Mouse (Mus musculus) liver, embryonic 13.5 days (tissue): ENCODE measurements at regions not wholly inside any gene's neighbourhood (a gene's known extent, or its start where the extent isn't known, plus 50 kb on each side); places are given as distances from the start of the nearest gene placed in this dataset.

Experiments used
- ATAC-seq: fragments of 200-750 bp; cut with Nextera tagmentation; 2 replicates; pipeline ENCODE4 v1.8.0; 2017; ENCODE audit warnings: low read depth, mild to moderate bottlenecking, moderate number of reproducible peaks, moderate library complexity
- DNase-seq: peaks from one replicate; pipeline ENCODE4 v3.0.0; 2022
- H3K27ac ChIP-seq: fragments of 300-500 bp; sonication (generic); 2 replicates; pipeline ENCODE4 v1.5.1; 2015; ENCODE audit warnings: moderate library complexity, mild to moderate bottlenecking, inconsistent platforms
- H3K27me3 ChIP-seq: fragments of 300-500 bp; sonication (generic); 2 replicates; pipeline ENCODE4 v1.6.1; 2015; ENCODE audit warnings: mild to moderate bottlenecking, inconsistent platforms
- H3K36me3 ChIP-seq: fragments of 300-500 bp; sonication (generic); 2 replicates; pipeline ENCODE4 v1.6.1; 2015; ENCODE audit warnings: mild to moderate bottlenecking, inconsistent platforms
- H3K4me1 ChIP-seq: fragments of 300-500 bp; sonication (generic); replicated peaks from 2 replicates; pipeline ENCODE4 v1.6.1; 2015; ENCODE audit warnings: inconsistent platforms
- H3K4me2 ChIP-seq: fragments of 300-500 bp; sonication (generic); 2 replicates; pipeline ENCODE4 v1.6.1; 2015; ENCODE audit warnings: inconsistent platforms, mild to moderate bottlenecking, moderate library complexity
- H3K4me3 ChIP-seq: fragments of 300-500 bp; sonication (generic); replicated peaks from 2 replicates; pipeline ENCODE4 v1.5.1; 2015; ENCODE audit warnings: mild to moderate bottlenecking, inconsistent platforms
- H3K9ac ChIP-seq: fragments of 300-500 bp; sonication (generic); 2 replicates; pipeline ENCODE4 v1.6.1; 2015; ENCODE audit warnings: mild to moderate bottlenecking, inconsistent platforms
- H3K9me3 ChIP-seq: fragments of 300-500 bp; sonication (generic); replicated peaks from 2 replicates; pipeline ENCODE4 v1.6.1; 2016; ENCODE audit warnings: inconsistent platforms
- WGBS: fragments of 180-500 bp; shearing (Covaris S2); methylation state at CpG from one replicate; pipeline ENCODE4 v1.1.7; 2015; ENCODE audit not compliant: insufficient replicate concordance; 5-methylcytosine and 5-hydroxymethylcytosine counted together

- no peaks in the 10 kb centered on the region for H3K27me3 ChIP-seq
- no peak for DNase-seq
- no peak overlapping the region for H3K9ac ChIP-seq
- no peaks in the 10 kb centered on the region for H3K36me3 ChIP-seq
- 40% methylated on average over 4 of the region's 4 CpGs for WGBS
- H3K4me3 ChIP-seq: no peak overlapping the region
- H3K4me2 ChIP-seq: no peak overlapping the region
- H3K9me3 ChIP-seq: no peaks in the 10 kb centered on the region
- H3K4me1 ChIP-seq: no peaks in the 10 kb centered on the region
- ATAC-seq: no peak
- H3K27ac ChIP-seq: no peak overlapping the region
These were observed 365.1 kb downstream of the Rpl36a-ps1 start for GRCm38 (mm10) chr14:98629026-98629425.

- no peak overlapping the region for H3K9ac ChIP-seq
- DNase-seq (no peak), ATAC-seq (no peak)
- H3K9me3 ChIP-seq: no peaks in the 10 kb centered on the region
- no peak overlapping the region for H3K27ac ChIP-seq
- H3K4me3 ChIP-seq: no peak overlapping the region
- 36% methylated on average over 7 of the region's 7 CpGs for WGBS
- no peaks in the 10 kb centered on the region for H3K36me3 ChIP-seq
- no peaks in the 10 kb centered on the region for H3K27me3 ChIP-seq
- H3K4me1 ChIP-seq: no peaks in the 10 kb centered on the region
- no peak overlapping the region for H3K4me2 ChIP-seq
These were observed 367.6 kb downstream of the Rpl36a-ps1 start for GRCm38 (mm10) chr14:98626476-98626875.

GRCm38 (mm10) chr14:98625867-98626266, 368.3 kb downstream of the Rpl36a-ps1 start:
- DNase-seq (no peak), ATAC-seq (no peak)
- Histone ChIP-seq H3K27ac (no peak overlapping the region), H3K4me3 (no peak overlapping the region), H3K4me1 (no peaks in the 10 kb centered on the region), H3K9ac (no peak overlapping the region), H3K9me3 (no peaks in the 10 kb centered on the region), H3K4me2 (no peak overlapping the region), H3K36me3 (no peaks in the 10 kb centered on the region), H3K27me3 (no peaks in the 10 kb centered on the region)
- 53% methylated on average over 4 of the region's 4 CpGs for WGBS

DNA sequence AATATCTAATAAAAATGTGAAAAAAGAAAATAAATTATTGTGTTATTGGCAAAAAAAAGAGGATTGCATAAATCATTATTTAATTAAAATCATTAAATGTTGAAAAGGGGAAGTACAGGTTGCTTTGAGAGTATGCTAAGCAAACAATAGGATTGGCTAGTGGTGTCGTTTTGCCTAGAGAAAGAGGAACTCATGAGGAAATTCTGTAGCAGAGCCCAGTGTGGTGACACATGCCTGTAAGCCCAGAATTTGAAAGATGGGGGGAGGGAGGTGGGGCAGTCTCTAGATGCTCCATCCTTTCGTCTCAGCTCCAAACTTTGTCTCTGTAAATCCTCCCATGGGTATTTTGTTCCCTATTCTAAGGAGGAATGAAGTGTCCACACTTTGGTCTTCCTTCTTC, 388.3 kb downstream of the Rpl36a-ps1 start:
- Histone ChIP-seq H3K36me3 (no peaks in the 10 kb centered on the region), H3K4me3 (no peak overlapping the region), H3K27ac (no peak overlapping the region), H3K4me2 (no peak overlapping the region), H3K4me1 (no peaks in the 10 kb centered on the region), H3K9me3 (no peaks in the 10 kb centered on the region), H3K27me3 (no peaks in the 10 kb centered on the region), H3K9ac (no peak overlapping the region)
- no peak for DNase-seq
- WGBS: 14% methylated on average over 2 of the region's 2 CpGs
- ATAC-seq: no peak

DNA sequence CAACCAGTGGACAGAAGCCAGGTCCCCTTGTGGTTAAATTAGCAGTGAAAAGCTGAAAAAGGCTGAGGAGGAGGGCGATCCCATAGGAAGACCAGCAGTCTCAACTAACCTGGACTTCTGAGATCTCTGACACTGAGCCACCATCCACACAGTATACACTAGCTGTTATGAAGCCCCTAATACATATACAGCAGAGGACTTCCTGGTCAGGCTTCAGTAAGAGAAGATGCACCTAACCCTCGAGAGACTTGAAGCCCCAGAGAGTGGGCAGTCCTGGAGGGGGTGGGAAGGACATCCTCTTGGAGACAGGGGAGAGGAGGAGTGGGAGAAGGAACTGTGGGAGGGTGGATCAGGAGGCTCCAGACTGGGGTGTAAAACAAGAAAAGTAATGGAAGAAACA, 397.9 kb downstream of the Rpl36a-ps1 start:
- Histone ChIP-seq H3K36me3 (no peaks in the 10 kb centered on the region), H3K4me3 (no peak overlapping the region), H3K4me2 (no peak overlapping the region), H3K27ac (no peak overlapping the region), H3K9ac (no peak overlapping the region), H3K4me1 (no peaks in the 10 kb centered on the region), H3K27me3 (no peaks in the 10 kb centered on the region), H3K9me3 (no peaks in the 10 kb centered on the region)
- 49% methylated on average over 2 of the region's 2 CpGs for WGBS
- ATAC-seq: no peak
- no peak for DNase-seq

- no peak overlapping the region for H3K4me3 ChIP-seq
- no peaks in the 10 kb centered on the region for H3K9me3 ChIP-seq
- DNase-seq (no peak), ATAC-seq (no peak)
- no peak overlapping the region for H3K27ac ChIP-seq
- H3K4me2 ChIP-seq: no peak overlapping the region
- no peaks in the 10 kb centered on the region for H3K4me1 ChIP-seq
- H3K27me3 ChIP-seq: no peaks in the 10 kb centered on the region
- no peaks in the 10 kb centered on the region for H3K36me3 ChIP-seq
- WGBS: 15% methylated on average over 4 of the region's 4 CpGs
- H3K9ac ChIP-seq: no peak overlapping the region
These were observed 404.3 kb downstream of the Rpl36a-ps1 start for GRCm38 (mm10) chr14:98589846-98590245.

DNA sequence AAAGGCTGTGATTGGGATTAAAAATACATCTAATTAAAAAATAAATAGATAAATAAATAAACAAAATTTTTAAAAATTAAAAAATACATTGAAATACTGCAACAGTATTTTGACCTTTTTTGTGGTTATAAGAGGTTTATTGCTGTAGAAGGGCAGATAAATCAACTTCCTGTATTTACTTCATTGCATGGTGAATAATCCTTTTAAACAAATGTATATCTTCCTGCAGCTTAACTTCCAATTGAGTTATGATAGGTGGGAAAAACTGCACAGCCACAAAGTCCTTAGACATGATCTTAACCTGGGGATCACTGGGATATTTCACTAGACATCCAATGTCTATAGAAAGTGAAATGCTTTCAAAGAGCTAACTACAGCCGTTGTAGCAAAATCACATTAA, 402.1 kb upstream of the Dach1 start:
- Histone ChIP-seq H3K4me2 (no peak overlapping the region), H3K27me3 (no peaks in the 10 kb centered on the region), H3K9ac (no peak overlapping the region), H3K36me3 (no peaks in the 10 kb centered on the region), H3K27ac (no peak overlapping the region), H3K4me1 (no peaks in the 10 kb centered on the region), H3K9me3 (no peaks in the 10 kb centered on the region), H3K4me3 (no peak overlapping the region)
- ATAC-seq (no peak), DNase-seq (no peak)
- 69% methylated on average over 1 of the region's 1 CpGs for WGBS

DNA sequence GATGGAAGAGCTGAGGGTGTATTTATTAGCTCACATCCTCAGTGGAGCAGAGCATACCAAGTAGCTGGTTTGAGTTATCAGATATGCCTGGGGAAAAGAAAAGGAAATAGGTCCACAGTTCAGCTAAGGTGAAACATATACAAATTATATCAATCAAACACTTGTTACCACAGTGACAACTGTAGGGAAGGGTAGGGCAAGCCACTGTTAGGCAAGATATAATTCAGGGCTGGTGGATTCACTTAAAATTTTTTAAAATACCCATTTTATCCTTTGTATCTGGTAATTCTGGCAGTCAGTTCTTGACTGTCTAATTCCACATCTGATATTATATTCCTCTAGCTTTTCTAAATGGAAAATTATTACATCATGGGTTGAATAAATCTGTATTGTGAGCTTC, 392.4 kb upstream of the Dach1 start:
- H3K4me2 ChIP-seq: no peak overlapping the region
- no peaks in the 10 kb centered on the region for H3K9me3 ChIP-seq
- ATAC-seq: no peak
- no peak overlapping the region for H3K9ac ChIP-seq
- H3K36me3 ChIP-seq: no peaks in the 10 kb centered on the region
- no peak overlapping the region for H3K27ac ChIP-seq
- H3K4me3 ChIP-seq: no peak overlapping the region
- no peaks in the 10 kb centered on the region for H3K27me3 ChIP-seq
- no peak for DNase-seq
- H3K4me1 ChIP-seq: no peaks in the 10 kb centered on the region

DNA sequence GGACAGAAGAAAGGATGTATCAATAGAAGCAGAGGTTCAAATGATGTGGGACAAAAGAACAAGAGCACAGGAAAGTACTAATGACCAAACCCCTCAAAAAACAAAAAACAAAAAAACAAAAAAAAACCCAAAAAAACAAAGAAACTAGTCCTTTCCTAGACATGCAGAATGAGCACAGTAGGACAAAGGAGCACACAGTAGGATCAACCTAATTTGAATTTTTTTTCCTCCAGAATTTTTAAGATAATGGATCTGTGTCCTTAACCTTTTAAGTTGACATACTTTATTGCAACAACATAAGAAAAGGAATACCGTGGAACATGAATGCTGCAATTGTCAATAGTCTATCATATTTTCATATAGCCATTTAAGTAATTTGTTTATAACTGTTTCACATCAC, 370.2 kb upstream of the Dach1 start:
- no peak overlapping the region for H3K4me3 ChIP-seq
- 65% methylated on average over 1 of the region's 1 CpGs for WGBS
- H3K4me2 ChIP-seq: no peak overlapping the region
- no peak overlapping the region for H3K9ac ChIP-seq
- no peaks in the 10 kb centered on the region for H3K4me1 ChIP-seq
- no peak for DNase-seq
- ATAC-seq: no peak
- H3K27ac ChIP-seq: no peak overlapping the region
- H3K27me3 ChIP-seq: no peaks in the 10 kb centered on the region
- H3K9me3 ChIP-seq: no peaks in the 10 kb centered on the region
- no peaks in the 10 kb centered on the region for H3K36me3 ChIP-seq

GRCm38 (mm10) chr14:98538267-98538666, 368.7 kb upstream of the Dach1 start:
- Histone ChIP-seq H3K36me3 (no peaks in the 10 kb centered on the region), H3K4me2 (no peak overlapping the region), H3K9me3 (no peaks in the 10 kb centered on the region), H3K9ac (no peak overlapping the region), H3K4me1 (no peaks in the 10 kb centered on the region), H3K27me3 (no peaks in the 10 kb centered on the region), H3K27ac (no peak overlapping the region), H3K4me3 (no peak overlapping the region)
- ATAC-seq (no peak), DNase-seq (no peak)
- 72% methylated on average over 4 of the region's 4 CpGs for WGBS

GRCm38 (mm10) chr14:98533600-98533999, 364.0 kb upstream of the Dach1 start:
- ATAC-seq: no peak
- H3K4me2 ChIP-seq: no peak overlapping the region
- H3K9ac ChIP-seq: no peak overlapping the region
- no peak for DNase-seq
- H3K36me3 ChIP-seq: no peaks in the 10 kb centered on the region
- WGBS: 63% methylated on average over 10 of the region's 10 CpGs
- no peaks in the 10 kb centered on the region for H3K4me1 ChIP-seq
- no peak overlapping the region for H3K4me3 ChIP-seq
- no peaks in the 10 kb centered on the region for H3K27me3 ChIP-seq
- H3K27ac ChIP-seq: no peak overlapping the region
- no peaks in the 10 kb centered on the region for H3K9me3 ChIP-seq

GRCm38 (mm10) chr14:98520966-98521365, 351.4 kb upstream of the Dach1 start:
- no peaks in the 10 kb centered on the region for H3K27me3 ChIP-seq
- H3K4me2 ChIP-seq: no peak overlapping the region
- H3K36me3 ChIP-seq: no peaks in the 10 kb centered on the region
- H3K27ac ChIP-seq: no peak overlapping the region
- no peaks in the 10 kb centered on the region for H3K9me3 ChIP-seq
- no peak overlapping the region for H3K4me3 ChIP-seq
- H3K4me1 ChIP-seq: no peaks in the 10 kb centered on the region
- no peak overlapping the region for H3K9ac ChIP-seq
- 69% methylated on average over 3 of the region's 3 CpGs for WGBS
- ATAC-seq (no peak), DNase-seq (no peak)

- Histone ChIP-seq H3K27ac (no peak overlapping the region), H3K9me3 (no peaks in the 10 kb centered on the region), H3K4me2 (no peak overlapping the region), H3K4me3 (no peak overlapping the region), H3K36me3 (no peaks in the 10 kb centered on the region), H3K27me3 (no peaks in the 10 kb centered on the region), H3K9ac (no peak overlapping the region), H3K4me1 (no peaks in the 10 kb centered on the region)
- ATAC-seq (no peak), DNase-seq (no peak)
- WGBS: 66% methylated on average over 6 of the region's 6 CpGs
These were observed 335.8 kb upstream of the Dach1 start for GRCm38 (mm10) chr14:98505321-98505720.
